Mouse (Mus musculus) urinary bladder, adult 18-20 months (tissue): ENCODE measurements around the gene Shc2.

Experiments used
- DNase-seq, 2 experiments: peaks; one replicate each; pipeline ENCODE4 v3.0.0; 2022; ENCODE audit warnings: low spot score in 2 of 2, mixed read lengths in 2 of 2

Shc2 gene

GRCm38 (mm10) chr10:79668771-79669575 is 31.3 kb upstream of the Shc2 start, which contains the start of gene Tpgs1:
Gene Tpgs1, plus strand, starts transcription at chr10:79669369.
- DNase-seq: peak; percentile 80 to 91

GRCm38 (mm10) chr10:79668076-79668475 is 30.4 kb upstream of the Shc2 start:
- DNase-seq: no peak

GRCm38 (mm10) chr10:79666493-79666892 is 28.8 kb upstream of the Shc2 start:
- no peak for DNase-seq

GRCm38 (mm10) chr10:79665051-79665450 is 27.3 kb upstream of the Shc2 start:
- DNase-seq: no peak

- DNase-seq: peak in 1 of 2 experiments; percentile 60
Observed at GRCm38 (mm10) chr10:79664131-79664665, 26.5 kb upstream of the Shc2 start, which contains the start of gene Madcam1. Gene Madcam1, plus strand, starts transcription at chr10:79664559.

- no peak for DNase-seq
Observed at GRCm38 (mm10) chr10:79661861-79662260, 24.1 kb upstream of the Shc2 start.

- no peak for DNase-seq
Observed at GRCm38 (mm10) chr10:79660298-79660697, 22.6 kb upstream of the Shc2 start.

GRCm38 (mm10) chr10:79658829-79659228 is 21.1 kb upstream of the Shc2 start:
- DNase-seq: no peak

- DNase-seq: no peak
Observed at GRCm38 (mm10) chr10:79654946-79655395, 17.3 kb upstream of the Shc2 start.

- no peak for DNase-seq
Observed at GRCm38 (mm10) chr10:79652789-79653188, 15.1 kb upstream of the Shc2 start.

- DNase-seq: peak; percentile 45 to 46
Observed at GRCm38 (mm10) chr10:79649070-79649751, 11.5 kb upstream of the Shc2 start.

- no peak for DNase-seq
Observed at GRCm38 (mm10) chr10:79645711-79646110, 8.0 kb upstream of the Shc2 start, which contains the start of gene Odf3l2. Gene Odf3l2, minus strand, starts transcription at chr10:79645738.

- DNase-seq: peak in 1 of 2 experiments; percentile 42
Observed at GRCm38 (mm10) chr10:79638486-79639204, 927 bp upstream of the Shc2 start.

- DNase-seq: no peak
Observed at GRCm38 (mm10) chr10:79636287-79636686, 1.4 kb downstream of the Shc2 start.

- no peak for DNase-seq
Observed at GRCm38 (mm10) chr10:79633006-79633777, 4.5 kb downstream of the Shc2 start.

- DNase-seq: no peak
Observed at GRCm38 (mm10) chr10:79631432-79631831, 6.3 kb downstream of the Shc2 start.

- DNase-seq: no peak
Observed at GRCm38 (mm10) chr10:79628377-79628776, 9.3 kb downstream of the Shc2 start.

- DNase-seq: no peak
Observed at GRCm38 (mm10) chr10:79626156-79626555, 11.6 kb downstream of the Shc2 start.

GRCm38 (mm10) chr10:79625398-79625797 is 12.3 kb downstream of the Shc2 start:
- DNase-seq: no peak

- no peak for DNase-seq
Observed at GRCm38 (mm10) chr10:79623950-79624349, 13.8 kb downstream of the Shc2 start.

- DNase-seq: no peak
Observed at GRCm38 (mm10) chr10:79616376-79616775, 21.3 kb downstream of the Shc2 start.
